Mouse (Mus musculus): ENCODE data around the gene Suclg1.

Suclg1 gene

DNA sequence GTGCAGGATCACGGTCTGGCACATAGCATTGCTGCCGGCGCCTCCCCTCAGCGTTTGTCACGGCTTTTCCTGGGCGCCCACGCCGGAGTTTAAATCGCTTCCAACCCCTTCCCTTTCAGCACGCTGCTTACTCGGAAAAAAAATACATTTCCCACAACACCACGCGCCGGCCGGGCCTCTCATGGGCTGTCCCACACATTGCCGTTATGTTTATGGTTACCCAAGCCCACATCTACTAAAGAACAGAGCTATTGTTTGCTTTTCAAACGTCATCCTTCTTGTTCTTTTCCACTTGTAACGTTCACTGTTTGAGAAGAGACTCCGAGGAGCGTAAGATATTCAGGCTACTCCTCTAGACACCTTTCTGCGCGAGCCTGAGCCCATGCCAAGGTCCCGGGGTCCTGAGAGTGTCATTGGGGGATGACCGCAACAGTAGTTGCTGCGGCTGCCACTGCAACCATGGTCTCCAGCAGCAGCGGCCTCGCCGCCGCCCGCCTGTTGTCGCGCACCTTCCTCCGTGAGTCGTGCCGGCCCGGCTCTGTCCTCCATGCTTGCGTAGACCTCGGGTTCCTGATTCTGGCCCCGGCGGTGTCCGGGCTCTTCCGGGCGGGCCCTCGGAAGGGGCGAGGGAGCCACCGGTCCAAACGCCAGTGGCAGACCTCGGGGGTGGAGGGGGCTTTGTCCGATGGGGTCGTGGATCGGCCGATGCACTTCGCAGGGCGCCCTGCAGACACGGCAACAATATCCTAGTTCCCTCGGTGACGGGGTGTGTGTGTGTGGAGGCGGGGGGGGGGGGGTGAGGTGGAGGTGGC lies at the start of gene Suclg1:
Gene Suclg1 (plus strand): TSS at position 146 of the 812 bp plus-strand sequence.
- DNase-seq (ENCODE audit: low read depth, low spot score): peak; percentile 90

DNA sequence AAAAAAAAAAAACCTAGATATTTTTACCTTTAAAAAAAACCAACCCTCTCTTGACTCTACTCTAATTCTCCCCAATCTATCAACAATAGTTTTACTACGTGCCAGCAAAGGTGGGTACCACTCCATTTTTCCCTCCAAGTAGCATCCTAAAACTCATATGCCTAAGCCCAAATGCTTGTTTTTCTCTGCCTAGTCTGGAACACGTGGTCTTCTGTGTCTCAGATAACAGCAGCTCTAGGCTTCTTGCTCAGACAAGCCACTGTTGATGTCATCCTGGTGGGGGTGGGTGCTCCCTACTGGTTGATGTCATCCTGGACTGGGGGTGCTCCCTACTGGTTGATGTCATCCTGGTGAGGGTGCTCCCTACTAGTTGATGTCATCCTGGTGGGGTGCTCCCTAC lies 44.5 kb upstream of the Suclg1 start:
- DNase-seq (ENCODE audit: low read depth, low spot score): no peak

DNA sequence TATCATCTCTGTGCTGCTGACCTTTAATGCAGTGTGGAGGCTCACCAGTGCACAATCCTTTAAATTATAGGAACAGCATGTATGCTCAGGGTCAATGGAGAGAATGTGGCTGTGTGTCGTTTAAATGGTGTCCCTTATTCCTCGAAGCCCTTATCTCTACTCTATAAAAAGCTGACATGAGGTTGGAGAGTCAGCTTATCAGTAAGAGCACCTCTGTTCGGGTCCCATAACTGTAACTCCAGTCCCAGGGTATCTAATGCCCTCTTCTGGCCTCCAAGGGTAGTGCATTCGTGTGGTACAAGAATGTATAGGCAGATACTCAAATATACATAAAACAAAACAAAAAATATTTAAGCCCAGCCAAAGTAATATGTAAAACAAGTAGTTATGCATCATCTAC lies 43.2 kb upstream of the Suclg1 start:
- DNase-seq (ENCODE audit: low read depth, low spot score): peak; percentile 22

DNA sequence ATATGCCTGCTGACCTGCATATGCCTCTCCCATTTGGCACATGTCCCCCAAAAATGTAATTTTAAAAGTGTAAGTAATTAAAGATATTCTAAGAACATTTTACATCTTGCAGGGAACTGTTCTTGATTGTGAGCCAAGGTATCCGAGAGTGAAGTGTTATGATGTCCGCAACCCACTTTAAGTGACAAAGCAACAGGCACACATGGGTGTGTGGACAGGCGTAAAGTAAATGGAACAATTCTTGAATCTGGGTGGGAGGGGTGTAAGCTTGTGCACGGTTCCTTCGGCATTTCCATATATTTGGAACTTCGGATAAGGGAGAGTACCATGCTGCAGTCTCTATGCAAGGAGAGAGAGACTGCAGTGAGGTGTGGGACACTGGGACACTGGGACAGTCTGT lies 38.6 kb upstream of the Suclg1 start:
- DNase-seq (ENCODE audit: low read depth, low spot score): no peak

DNA sequence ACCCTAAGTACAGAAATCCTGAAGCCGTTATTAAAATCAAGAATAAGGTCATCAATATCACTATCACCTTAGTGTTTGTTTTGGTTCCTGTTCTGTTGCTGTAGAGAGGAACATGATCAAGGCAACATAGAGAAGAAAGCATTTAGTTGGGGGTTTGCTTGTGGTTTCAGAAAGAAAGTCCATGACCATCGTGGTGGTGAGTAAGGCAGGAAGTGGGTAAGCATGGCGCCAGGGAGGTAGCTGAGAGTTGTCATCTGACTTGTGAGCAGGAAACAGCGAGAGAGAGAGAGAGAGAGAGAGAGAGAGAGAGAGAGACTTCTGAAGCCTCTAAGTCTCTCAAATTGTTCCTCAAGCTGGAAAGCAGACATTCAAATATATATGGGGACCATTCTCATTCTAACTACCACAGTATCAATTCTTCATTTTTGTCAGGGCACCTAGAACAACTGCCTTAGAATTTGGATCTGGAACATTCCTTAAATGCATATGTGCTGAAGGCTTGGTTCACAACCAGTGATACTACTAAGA lies 37.7 kb upstream of the Suclg1 start:
- peak; percentile 90 for DNase-seq (ENCODE audit: low read depth, low spot score)

DNA sequence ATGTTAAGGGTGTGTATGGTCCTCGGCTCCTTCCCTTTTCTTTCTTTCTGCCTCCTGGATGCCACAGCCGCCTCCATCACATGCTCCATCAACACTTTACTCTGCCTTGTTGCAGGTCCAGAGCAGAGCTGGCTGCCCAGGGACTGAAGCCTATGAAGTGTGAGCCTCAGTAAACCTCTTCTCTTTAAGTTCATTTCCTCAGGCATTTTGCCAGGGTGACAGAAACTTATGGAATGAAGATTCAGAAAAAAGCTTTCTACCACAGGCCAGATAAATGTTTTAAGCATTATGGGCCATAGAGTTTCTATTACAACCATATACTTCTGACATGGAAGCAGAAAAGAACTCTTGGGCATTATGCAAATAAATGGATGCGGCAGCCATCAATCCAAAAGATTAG lies 37.1 kb upstream of the Suclg1 start:
- DNase-seq (ENCODE audit: low read depth, low spot score): no peak

DNA sequence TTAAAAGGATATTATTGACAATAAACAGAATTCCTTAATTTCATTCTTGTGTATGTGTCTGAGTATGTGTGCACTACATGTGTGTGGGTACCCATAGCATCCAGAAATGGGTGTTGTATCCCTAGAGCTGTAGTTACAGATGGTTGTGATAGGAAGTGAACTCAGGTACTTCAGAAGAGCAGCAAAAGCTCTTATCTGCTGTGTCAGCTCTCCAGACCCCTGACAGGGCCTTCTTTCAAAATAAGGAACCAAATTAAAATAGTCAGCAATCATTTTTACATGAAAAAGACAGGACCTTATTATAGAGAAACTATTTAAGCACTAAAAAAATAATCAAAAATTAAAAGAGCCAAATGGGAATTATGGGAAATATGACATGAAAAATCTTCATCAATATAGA lies 36.6 kb upstream of the Suclg1 start:
- no peak for DNase-seq (ENCODE audit: low read depth, low spot score)

DNA sequence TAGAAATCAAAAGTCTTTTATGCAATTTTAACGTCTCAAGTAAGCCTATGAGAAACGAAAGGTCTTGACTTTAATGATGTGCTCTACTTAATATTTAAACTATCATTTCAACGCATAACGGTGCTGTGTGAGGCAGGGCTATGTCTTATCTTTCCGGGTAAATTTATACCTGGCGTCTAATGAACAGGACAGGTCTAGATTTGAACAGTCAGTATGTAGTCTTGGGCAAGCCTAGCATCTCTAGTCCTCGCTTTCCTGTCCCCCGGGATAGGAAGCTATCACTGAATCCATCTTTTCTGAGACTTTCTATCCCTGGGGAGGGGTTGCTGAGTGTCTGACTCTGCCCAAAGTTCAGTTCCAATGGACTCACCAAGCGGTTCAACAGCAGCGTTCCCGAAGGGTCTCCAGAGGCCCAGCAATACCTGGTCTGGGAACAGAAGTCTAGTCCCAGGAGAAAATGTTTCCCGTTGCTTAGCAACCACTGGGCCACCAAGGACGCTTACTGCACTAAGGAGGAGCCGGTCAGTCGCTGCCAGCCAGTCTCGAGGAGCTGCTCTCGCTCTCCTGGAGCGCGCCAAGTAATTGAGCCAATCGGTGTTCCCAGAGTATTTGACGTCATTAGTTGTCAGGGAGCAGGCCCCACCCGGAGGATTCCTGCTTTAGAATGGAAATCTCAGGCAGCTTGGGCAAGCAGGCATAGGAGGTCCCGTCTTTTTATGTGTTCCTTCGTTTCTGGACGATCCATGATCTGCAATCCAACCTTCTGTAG lies 26.8 kb upstream of the Suclg1 start, which contains the start of gene Dnah6:
Gene Dnah6 (minus strand): TSS at position 463 of the 769 bp plus-strand sequence.
- DNase-seq (ENCODE audit: low read depth, low spot score): peak; percentile 74

DNA sequence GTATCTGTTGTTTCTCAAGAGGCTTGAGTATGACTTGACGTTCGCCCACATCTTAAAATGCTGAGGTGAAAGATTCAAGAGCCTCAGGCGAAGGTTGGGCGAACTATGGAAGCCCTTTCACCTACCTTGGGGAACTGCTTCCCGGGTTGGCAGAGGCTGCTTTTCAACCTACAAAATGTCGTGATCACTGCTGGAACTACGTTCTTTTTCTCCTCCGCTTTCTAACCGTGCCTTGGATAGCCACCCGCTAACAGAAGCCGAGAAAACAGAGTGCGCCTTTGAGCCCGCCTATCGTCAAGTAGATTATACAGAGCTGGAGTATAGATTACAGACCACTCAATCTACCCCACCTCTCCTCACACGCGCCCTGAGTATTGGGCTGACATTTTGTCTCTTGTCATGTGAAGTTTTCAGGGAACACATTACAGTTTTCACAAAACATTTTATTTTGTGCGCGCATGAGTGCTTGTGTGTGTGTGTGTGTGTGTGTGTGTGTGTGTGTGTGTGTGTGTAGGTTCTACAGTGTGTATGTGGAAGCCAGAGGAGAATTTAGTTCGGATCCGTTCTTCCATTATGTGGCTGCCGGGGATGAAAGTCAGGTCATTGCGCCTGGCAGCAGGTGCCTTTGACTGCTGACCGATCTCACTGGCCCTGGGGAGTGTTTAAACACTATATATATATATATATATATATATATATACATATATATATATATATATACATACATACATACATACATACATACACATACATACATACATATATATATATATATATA lies 26.0 kb upstream of the Suclg1 start:
- DNase-seq (ENCODE audit: low read depth, low spot score): no peak

DNA sequence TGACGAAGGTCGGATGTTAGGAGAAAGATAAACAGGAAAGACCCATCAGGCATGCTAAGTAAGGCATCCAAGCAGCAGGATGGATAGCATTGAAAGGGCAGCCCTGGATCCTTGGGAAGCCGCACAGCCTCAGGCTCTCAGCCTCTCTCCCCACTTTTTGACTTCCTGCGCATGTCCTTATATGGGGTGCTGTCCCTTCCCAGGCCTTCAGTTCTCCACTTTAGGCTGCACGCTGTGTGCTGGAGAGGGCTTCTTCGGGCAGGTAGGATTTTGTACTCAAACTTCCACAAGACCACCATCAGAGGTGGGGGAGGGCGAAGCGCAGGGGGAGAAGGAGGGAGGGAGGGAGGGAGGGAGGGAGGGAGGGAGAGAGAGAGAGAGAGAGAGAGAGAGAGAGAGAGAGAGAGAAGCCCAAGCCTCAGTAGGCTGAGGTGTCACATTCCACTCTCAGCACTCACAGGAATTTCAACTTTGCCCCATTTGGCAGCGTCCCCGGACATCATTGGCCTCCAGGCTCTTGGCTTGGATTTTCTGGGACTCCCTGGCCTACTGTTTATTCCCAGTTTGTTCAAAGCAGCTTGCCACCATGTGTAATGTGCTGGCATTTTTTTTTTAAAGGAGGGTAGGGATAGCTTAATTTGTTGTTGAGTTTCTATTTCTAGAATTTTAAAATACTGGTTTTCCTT lies 25.2 kb upstream of the Suclg1 start:
- DNase-seq (ENCODE audit: low read depth, low spot score): no peak

DNA sequence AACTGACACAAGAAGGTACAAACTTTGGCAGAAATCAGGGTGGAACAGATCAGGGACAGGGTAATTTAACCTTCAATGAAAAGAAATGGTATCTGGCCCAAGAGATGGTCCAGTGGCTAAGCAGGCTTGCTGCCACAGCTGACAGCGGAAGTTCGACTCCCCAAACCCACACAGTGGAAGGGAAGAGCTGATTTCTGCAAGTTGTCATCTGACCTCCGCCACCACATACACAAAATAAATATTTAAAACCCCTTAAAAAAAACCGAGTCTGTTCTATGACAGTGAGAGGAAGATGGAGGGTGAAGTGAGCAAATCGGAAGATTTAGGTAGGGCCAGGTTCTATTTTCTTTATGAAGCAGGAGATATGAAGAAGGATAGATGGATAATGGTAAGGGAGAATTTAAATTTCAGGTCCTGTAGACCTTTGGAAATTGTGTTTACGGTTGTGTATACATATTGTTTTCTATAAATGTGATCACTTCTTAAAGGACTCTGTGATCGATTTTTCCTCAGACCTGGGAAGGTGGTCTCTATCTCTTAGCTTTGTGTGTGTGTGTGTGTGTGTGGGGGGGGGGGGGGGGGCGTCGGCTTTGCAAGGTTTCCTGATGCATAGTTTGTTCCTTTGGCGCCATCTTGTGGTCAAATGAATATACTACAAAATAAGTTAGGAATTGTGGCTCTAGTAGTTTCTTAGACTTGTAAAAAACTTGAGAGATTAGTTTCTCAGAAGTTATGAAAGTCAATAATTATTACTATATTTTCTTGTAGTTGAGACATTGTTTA lies 20.6 kb upstream of the Suclg1 start:
- DNase-seq (ENCODE audit: low read depth, low spot score): peak; percentile 84

DNA sequence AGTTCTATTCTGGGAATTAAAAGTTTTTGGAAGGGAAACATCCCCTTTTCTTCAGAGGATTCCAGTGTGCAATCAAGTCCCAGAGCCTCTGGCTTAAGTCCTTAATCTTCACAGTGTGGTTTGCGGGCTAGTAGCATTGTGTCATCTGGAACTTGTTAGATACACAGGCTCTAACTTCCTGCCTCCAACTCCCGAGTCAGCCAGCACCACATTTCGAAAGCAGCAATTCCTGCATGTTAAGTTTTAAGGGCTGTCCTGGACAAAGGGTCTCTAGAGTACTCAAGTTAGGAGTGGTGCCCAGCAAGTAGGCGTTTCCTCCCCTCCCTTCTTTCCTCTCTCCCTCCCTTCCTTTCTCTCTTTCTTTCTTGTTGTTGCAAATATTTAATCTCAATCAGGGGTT lies 19.8 kb upstream of the Suclg1 start:
- DNase-seq (ENCODE audit: low read depth, low spot score): no peak

DNA sequence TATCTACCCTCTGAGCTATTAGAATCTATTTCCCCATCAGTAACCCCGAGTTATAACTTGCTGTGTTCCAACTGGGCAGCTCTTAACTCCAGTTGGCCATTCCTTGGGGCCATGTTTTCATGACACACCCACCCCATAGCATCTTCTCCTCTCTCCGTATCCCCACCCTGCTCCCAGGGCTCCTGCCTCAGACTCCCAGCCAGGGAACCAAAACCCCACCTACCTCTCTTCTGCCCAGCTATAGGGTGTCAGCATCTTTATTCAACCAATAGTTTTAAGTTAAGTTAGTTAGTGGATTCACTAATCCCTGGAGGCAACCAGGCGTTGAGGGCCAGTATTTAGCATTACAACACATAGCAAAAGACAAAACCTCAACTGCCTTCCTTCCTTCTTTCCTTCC lies 19.3 kb upstream of the Suclg1 start:
- no peak for DNase-seq (ENCODE audit: low read depth, low spot score)

DNA sequence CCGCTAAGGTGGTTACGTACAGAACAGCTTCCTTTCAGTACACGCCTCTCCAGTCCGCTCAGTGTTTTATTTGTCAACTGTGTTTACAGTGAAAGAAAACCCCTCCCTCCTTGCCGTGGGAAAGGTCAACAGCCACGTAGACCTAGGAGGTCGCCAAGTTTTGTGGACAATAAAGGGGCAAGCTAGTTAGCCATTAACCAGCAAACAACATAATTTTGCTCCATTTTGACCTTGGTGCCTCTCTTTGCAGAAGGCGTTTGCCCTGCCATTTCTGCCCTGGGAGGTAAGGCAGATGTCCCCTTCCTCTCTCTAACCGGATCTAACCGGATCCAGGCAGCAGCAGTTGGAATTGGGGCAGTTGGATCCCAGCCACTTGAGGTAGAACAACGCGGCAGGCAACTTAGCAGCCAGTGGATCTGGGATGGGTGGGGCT lies 16.0 kb upstream of the Suclg1 start:
- DNase-seq (ENCODE audit: low read depth, low spot score): no peak

DNA sequence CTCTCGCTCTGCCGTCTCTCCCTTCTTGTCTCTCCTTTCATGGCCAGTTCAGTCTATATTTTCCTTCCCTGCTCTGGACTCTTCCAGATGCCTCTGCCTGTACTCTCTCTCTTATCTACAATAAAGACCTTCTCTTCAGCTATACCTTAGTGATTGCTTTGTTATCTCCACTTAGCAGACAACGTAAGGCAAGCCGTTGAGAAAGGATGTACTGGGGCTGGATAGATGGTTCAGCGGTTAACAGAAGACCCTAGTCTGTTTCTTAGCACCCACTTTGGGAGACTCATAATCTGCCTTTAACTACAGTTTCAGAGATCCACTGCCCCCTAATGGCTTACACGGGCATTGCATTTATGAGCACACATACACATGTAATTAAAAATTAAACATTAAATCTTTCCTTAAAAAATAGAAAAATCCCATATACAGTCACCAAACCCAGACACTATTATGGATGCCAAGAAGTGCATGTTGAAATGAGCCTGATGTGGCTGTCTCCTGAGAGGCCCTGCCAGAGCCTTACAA lies 14.9 kb upstream of the Suclg1 start:
- DNase-seq (ENCODE audit: low read depth, low spot score): peak; percentile 64

DNA sequence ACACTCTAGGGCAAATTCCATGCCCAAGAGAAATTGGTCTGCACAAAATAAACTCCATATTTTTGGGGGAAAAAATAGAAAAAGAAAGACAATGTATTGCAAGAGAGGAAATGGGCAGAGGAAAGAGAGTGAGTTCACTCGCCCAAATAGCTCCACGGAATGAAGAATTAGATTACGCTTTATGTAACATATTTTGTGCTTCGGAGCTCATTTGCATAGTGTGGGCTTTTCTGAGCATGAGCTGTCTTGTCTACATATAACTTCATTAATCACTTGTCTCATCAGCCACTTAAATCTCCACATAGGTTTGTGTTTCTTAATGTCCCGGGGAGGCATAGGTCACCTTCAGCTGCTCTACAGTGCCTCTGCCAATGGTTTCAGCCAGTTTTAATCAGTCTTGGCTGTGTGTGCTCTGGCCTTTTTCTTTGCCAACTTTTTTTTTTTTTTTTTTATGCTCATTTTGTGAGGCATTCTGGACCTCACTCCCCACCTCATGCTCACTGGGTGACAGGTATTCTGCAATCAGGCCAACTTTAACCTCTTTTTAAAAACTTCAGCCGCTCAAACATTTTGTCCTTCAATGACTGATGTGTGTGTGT lies 13.8 kb upstream of the Suclg1 start:
- no peak for DNase-seq (ENCODE audit: low read depth, low spot score)

DNA sequence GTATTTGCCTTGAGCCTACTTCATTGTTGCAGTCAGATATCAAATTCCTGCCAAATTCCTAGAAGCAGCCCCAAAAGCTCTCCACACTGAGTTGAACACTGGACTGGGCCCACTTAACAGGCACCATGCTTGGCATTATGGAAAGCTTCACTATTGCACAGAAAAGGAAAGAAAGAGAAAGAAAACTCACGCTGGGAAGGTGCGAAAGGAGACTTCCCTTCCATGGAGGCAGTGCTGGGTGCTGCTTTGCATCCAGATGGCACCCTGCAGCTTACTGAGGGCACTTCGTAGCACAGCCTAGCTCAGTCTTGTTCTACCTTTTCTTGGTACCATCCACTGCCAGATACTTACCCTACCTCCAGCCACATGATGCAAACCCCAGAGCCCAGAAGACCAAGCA lies 12.5 kb upstream of the Suclg1 start:
- no peak for DNase-seq (ENCODE audit: low read depth, low spot score)

DNA sequence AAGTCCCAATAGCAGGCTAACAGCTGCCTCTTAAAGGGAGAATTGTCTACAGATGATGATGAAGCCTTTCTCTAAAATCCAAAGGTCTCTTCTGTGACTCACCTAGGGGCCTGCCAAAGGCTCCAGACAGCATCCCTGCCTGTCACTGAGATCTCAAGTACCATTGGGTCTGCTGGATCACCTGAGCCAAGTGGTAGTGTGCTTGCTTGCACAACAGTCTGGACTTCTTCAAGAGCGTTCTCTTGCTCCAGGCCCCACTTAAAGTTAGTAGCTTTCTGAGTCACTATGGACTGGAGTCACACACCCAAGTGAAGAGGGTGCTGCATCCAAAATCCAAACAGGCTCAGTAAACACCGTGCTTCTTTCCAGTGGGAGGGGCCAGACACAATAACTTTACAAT lies 1.4 kb upstream of the Suclg1 start:
- DNase-seq (ENCODE audit: low read depth, low spot score): no peak

DNA sequence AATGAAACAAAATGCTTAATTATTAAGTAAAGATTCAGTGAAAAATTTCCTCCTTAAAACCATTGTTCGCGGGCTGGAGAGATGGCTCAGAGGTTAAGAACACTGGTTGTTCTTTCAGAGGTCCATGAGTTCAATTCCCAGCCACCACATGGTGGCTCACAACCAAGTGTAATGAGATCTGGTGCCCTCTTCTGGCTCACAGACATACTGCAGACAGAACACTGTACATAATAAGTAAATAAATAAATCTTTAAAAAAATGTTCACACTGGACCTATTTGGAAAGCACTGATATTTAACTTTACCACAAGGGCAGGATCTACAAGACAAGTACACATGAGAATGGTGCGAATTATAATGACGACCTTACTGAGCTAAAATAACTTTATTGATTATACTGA lies 730 bp upstream of the Suclg1 start:
- DNase-seq (ENCODE audit: low read depth, low spot score): peak; percentile 81

DNA sequence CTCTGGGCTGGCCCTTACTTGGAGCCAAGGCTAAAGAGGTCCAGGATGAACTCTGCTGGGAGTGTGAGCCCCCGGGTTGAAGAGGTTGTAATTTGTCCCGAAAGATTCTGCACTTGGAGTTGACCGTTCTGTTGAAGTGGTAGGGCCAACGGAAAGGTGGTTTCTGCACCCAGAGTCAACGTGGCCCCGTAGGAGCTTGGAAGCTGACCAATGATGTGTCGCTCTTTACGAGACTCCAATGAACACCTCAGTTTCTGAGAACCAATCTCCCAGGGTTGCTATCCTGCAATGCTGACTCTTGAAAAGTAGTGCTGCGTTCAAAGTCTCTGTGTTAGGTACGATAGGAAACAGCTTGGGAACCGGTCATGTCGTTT lies 854 bp downstream of the Suclg1 start:
- peak; percentile 32 for DNase-seq (ENCODE audit: low read depth, low spot score)
